Mouse (Mus musculus) thymus, postnatal 0 days (tissue): ENCODE results near the gene Ppp3ca. TPM values are rescaled to one million over a fixed set of nuclear protein-coding genes. Genes with fewer than 3 reads are reported as not detected.

Experiments
- DNase-seq: peaks from one replicate; pipeline ENCODE4 v3.0.0-alpha.2; 2015; ENCODE audit warnings: low spot score
- microRNA-seq: library from miRNA; unstranded; fragments of <30 nt; microRNA quantifications from one replicate; pipeline ENCODE4, GENCODE M21; 2016; ENCODE audit warnings: borderline number of aligned reads
- polyA plus RNA-seq: library from polyadenylated mRNA; unstranded; fragments of >200 nt; fragmentation: Nextera tagmentation; extraction: Ambion mirVana; gene quantifications from 2 replicates; pipeline ENCODE4 v1.2.1, GENCODE M21; 2015

Ppp3ca gene
- polyA plus RNA-seq, 1 experiment from 2014 or later = 25.4 TPM

DNA sequence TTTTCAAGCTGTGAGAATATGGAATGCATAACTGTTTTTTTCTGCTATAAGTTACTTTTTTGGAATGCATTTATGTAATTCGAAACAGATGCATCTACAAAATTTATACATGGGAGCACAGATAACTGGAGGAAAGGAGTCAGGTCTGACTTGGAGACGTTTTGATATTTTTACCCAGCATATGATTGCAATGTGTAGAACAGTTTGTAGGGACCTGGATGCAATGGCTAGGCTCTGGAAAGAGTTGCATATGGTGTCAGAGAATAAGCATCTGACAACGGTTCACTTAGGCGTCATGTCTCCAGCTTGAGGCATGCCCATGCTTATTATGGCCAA lies 311.6 kb downstream of the Ppp3ca start:
- no peak for DNase-seq

GRCm38 (mm10) chr3:136982021-136982420 lies 312.1 kb downstream of the Ppp3ca start:
- DNase-seq = no peak

- no peak for DNase-seq
Observed at GRCm38 (mm10) chr3:136986096-136986881, 316.4 kb downstream of the Ppp3ca start.

Small RNAs within 50 kb of the gene (microRNA-seq; reads per million reads assigned to microRNA genes)
- gene Gm44327 = not detected
